Mouse (Mus musculus): ENCODE measurements around the gene 9530003J23Rik.
A peak's percentile ranks its signal among the peaks of the same experiment; 100 is the strongest.
"Not testable (repeated sequence)": the region's sequence is repeated elsewhere in the genome, so short reads cannot be mapped to it uniquely, and the experiment has no call there.

The 9530003J23Rik gene

DNA sequence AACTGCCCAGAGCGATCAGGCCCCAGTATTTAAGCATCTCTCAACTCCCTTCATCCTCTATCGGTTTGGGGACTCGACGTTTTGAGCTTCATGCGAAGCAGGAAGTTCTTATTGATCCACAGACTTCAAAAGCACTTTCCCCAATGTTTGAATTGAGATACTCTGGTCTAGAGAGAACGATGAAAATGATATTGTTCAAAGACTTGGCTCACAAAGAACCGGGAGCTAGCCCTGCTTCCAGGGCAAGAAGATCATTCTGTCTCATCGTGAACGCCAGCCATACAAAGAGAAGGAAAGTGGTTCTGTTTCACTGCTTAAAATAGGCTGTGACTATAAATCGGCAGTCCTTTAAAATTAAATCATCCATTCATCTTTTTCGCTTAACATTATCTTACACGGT, at the start of gene 9530003J23Rik:
Gene 9530003J23Rik (minus strand): TSS at position 101 of the 400 bp plus-strand sequence.
- no peak for DNase-seq

DNA sequence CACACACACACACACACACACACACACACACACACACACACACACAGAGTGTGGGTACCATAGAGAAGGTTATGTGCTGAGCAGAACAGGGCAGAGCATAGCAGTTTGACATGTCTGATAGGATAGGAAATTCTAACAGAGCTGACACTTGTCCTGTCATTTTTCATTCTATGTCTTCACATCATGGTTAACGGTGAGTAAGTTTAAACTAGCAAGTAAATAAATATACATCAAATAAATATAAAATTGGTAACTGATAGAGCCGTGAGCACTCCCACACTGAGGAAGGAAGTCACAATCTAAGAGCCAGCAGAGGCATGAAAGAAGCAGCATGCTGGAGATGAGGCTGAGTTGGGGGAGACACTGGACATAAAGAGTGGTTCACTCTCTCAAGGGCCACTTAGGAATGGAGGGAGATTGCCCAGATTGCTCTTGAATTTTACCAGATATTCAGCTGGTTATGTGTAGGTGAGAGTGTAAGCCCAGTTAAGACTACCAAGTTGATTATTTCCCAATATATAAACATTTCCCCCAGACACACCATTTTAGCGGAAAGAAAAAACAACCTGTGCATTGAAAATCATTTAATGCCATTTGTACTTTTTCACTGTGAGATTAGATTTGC, 48.8 kb upstream of the 9530003J23Rik start:
- no peak for DNase-seq

DNA sequence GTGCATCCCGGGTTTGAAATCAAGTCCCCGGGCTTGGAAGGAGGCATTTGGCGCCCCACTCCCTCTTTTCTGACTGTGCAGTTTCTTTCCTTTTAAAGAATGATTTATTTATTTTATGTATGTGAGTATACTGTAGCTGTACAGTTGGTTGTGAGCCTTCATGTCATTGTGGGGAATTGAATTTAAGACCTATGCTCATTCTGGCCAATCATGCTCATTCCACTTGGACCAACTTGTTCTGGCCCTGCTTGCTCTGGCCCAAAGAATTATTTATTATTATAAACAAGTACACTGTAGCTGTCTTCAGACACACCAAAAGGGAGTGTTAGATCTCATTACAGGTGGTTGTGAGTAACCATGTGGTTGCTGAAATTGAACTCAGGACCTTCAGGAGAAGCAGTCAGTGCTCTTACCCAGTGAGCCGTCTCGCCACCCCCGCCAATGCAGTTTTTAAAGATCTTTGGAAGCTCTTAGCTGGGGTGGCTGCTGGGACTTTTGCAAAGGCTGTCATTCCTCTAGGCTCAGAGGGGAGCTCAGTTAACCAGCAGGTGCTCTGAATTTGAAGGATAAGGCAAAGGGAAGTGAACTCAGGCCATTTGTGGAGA, 48.0 kb upstream of the 9530003J23Rik start:
- DNase-seq, result no peak

DNA sequence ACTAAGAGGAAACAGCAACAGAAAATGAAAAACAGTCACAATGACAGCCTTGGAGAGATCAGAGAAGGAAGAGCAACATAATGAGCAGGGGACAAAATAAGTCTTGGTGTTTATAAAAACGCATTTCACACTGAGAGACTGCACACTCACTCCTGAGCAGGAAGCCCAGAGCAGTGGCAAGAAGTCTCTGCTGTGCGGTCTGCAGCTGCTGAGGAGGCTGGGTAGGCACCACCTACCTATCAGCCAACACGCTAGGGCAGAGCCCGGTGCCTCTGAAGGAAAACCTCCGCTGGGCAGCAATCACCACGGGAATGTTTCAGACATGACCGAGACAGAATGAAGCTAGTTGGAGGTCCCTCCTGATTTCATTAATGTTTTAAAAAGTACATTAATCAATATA, 47.1 kb upstream of the 9530003J23Rik start:
- not testable (repeated sequence) for DNase-seq

DNA sequence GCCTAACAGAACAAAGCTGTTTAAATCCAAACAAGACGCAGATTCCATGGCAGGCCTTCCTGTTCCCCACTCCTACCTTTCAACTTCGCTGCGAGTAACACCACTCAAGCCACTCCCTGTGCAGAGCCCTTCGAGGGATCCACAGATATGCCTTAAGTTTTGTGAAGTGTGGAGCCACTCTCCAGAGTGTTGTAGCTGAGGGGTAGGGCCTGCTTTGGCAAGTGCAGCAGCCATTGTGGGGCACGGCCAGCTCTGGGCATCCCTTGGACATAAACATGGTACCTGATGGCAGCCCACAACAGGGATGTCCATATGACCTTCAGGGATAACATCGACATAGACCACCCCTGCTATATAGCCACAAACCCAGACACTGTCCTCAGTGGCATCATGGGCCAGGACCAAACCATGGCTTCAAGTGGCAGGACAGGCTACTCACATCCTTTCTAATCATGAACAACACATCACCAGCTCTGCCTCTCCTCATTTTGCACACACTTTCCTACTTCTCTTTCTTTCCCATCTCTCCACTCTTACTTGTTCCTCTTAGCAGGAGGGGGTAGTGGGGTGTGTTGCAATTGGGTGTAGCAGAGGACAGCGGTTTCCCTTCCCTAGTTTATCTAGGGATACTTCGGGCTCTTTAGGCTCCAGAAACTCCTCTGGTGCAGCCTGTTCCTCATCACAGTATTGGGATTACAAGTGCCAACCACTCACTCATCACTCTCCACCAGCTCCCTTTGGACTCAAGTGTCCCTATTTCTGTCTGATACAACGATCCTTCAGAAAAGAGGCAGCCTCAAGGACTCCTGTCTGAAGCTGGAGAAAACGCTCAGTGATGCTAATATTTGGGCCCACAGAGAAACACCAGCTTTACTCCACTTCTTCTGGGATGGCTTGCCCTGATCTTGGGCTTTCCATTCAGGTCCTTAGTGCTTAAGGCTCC, 46.3 kb upstream of the 9530003J23Rik start:
- no peak for DNase-seq

DNA sequence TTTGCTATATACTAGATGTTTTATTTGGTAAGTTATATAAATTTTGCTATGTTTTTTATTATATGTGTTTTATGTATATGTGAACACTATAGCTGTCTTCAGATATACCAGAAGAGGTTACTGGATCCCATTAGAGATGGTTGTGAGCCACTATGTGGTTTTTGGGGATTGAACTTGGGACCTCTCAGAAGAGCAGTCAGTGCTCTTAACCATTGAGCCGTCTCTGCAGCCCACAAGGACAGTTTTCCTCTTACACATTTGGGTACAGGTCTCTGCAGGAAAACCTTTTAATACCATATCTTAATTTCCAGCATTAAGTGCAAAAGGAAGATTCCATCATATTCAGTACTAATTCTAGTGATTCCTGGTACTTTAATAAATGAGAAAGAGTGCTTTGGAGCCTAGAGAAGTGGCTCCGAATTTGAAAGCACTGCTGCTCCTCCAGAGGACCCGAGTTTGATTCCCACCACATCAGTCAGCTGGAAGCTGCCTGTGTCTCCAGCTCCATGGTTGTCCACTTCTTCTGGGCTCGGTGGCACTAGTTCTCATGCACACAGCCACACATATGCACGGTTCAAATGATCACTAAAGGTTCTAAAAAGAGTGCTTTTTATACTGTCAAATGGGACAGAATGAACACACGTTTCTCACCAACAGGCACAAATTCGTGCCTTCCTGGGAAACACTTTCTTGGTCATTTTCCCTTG, 45.5 kb upstream of the 9530003J23Rik start:
- DNase-seq, result no peak

DNA sequence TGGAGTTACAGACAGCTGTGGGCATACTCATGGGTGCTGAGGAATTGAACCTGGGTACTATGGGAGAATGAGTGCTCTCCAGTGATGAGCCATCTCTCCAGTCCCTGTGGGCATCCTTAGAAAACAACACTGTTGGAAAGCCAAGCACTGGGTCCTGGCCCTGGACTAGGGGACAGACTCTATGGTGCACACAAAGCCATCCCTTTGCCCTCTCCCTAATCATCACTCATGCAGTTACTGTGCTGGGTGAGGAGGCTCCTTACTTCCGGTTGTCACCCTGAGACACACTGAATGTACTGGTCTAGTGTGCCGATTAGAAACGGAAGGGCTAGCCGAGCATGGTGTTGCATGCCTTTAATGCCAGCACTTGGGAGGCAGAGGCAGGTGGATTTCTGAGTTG, 44.7 kb upstream of the 9530003J23Rik start:
- not testable (repeated sequence) for DNase-seq

DNA sequence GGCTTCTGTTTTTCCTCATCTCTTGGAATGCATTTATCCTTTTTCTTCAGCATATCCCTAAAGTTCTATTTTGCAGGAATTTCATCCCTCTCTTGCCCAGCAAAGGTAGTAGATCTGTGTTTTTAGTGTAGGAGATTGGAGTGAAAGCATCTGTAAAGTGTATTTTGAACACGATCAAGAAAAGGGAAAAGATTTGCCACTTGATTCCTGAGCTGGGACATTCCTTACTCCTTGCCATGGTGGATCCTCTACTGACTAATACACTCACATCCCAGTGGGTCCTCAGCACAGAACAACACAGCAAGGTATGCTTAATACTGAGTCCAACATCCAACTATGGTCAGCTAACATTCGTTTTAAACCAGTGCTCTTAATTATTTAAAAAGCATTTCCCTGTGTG, 44.0 kb upstream of the 9530003J23Rik start:
- no peak for DNase-seq

DNA sequence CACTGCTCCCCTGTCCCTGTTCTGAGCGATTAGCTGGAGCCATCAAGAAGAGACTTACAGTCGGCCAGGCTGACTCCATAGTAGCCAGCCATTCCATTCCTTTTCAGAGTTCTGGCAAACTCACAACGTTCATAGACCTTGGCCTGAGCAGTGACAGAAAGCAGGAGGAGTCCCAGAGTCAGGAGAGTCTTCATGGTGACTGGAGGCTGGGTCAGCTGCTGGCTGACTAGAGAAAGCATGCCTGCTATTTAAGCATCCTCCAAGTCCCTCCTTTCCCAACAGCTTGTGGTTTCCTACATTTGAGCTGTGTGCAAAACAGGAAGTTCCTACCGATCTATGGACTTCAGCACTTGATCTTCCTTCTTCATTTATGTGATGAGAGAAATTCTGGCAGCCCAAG, 43.5 kb upstream of the 9530003J23Rik start, which contains the start of gene Lyz2:
Gene Lyz2 (minus strand): TSS at position 273 of the 400 bp plus-strand sequence.
- peak; percentile 27 for DNase-seq

DNA sequence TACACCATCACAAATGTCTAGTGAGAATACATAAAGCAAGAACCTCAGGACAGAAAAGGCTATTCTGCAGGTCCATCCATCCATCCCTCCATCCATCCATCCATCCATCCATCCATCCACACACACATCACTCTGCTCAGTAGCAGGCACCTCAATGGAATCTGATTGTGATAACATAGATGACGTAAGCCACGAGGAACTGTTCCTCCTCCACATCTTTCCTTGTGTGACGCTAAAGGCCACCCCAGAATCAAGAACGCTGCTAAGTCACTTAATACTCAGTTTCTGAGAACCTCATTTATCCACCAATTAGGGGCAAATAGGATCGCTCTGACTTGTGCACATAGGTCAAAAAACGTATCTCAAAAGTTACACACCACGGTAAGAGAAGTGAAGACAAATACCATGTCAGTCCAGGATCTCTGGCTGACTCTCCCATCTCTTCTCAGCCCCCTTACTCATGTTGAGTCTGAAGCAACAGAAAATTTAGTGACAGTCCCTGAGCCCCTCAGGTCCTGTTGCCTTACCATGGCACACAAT, 42.9 kb upstream of the 9530003J23Rik start:
- no peak for DNase-seq

DNA sequence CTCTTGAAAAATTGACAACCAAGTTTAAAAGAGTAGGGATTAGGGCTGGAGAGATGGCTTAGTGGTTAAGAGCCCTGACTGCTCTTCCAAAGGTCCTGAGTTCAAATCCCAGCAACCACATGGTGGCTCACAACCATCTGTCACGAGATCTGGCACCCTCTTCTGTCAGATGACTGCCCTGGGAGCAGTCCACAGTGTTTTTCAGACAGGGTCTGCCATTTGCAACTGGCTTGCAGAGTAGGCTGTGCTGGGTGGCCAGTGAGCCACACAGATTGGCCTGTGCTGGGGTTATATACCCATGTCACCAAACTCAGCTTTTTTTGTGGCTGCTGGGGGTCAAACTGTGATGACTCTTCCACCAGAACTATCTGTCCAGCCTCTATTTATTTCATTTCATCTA, 41.5 kb upstream of the 9530003J23Rik start:
- DNase-seq, result peak; percentile 32

DNA sequence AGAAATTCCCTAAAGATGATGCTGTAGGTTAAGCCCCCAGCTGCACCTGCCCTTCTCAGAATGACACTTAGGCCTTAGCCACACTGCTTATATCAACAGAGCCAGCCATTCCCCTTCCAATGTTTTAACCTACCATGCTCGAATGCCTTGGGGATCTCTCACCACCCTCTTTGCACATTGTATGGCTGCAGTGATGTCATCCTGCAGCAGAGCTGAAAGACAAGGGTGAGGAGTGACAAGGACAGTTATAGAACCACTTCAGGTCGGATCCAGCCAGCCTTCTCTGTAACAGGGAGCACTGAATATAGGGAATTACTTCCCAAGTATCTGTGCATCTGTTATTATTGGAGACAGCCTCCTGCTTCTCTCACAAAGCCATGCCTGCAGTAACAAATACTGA, 40.0 kb upstream of the 9530003J23Rik start:
- DNase-seq, result not testable (repeated sequence)

DNA sequence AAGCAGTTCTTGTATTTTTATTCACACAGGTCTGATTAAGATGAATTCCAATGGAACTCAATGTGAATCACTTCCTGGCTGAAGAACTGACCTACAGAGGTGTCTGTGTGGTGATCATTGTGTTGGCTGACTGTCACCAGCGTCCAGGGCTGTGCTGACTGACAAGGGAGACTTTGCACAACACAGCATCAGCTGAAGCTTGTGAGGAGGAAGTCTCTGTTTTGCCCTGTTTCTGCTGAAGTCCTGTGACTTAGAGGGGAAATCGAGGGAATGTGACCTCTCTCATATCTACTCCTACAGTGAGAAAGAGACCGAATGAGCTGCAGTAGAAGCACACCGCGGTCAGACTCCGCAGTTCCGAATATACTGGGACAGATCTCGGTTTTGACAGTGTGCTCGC, 39.3 kb upstream of the 9530003J23Rik start:
- not testable (repeated sequence) for DNase-seq

DNA sequence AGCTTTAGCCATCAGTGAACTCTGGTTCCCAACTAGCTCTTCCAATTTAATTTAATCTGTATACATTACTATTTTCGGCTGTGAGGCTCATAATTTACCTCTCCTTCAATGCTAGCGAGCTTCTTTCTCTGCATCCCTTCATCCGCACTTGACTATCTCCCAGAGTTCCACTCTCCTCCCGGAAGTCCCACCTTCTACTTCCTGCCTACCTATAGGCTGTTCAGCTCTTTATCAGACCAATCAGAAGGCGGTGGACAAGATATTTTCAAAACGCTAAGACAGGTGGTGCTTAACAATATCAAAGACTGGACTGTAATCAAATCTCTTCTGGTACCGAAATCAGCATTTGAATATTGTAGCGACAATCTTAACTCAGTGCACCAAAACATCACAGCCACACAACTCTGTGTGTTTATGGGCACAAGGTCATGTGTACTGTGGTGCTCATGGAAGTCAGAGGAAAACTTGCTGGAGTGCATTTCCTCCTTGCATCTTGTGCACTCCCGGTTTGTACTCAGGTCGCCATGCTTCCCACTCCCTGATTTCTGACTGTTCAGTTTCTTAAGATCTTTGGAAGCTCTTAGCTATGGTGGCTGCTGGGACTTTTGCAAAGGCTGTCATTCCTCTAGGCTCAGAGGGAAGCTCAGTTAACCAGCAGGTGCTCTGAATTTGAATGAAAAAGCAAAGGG, 37.3 kb upstream of the 9530003J23Rik start:
- no peak for DNase-seq

DNA sequence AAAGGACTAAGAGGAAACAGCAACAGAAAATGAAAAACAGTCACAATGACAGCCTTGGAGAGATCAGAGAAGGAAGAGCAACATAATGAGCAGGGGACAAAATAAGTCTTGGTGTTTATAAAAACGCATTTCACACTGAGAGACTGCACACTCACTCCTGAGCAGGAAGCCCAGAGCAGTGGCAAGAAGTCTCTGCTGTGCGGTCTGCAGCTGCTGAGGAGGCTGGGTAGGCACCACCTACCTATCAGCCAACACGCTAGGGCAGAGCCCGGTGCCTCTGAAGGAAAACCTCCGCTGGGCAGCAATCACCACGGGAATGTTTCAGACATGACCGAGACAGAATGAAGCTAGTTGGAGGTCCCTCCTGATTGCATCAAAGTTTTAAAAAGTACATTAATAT, 36.1 kb upstream of the 9530003J23Rik start:
- not testable (repeated sequence) for DNase-seq

DNA sequence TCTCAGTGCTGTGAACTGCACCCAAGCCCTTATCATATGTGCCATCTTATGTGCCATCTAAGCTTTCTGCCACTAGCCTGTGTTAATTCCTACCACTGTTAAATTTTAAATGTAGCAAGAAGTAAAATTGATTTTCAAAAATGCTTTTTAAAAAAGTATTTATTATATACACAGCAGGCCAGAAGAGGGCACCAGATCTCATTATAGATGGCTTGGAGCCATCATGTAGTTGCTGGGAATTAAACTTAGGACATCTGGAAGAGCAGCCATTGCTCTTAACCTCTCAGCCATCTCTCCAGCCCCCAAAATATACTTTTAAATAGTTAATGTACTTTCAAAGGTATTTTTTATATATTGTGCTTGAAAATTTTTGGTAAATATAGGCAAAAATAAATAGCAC, 33.5 kb upstream of the 9530003J23Rik start:
- no peak for DNase-seq

DNA sequence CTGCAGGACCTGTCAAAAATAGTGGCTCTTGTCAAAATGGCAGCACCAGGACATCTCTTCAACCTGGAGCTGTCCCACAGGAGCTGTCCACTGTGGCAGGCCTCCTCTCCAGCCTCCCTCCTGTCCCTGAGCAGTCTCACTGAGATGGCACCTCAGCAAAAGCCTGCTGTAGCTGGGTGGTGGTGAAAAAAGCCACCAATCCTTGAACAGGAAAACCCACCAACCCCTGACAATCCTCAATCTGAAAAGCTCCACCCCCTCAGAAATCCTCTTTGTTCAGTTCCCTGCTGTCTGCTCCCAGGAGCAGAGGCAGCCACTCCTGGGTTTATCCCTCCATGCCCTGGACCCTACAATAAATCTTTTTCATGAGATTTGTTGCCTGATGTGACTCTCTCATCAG, 21.4 kb upstream of the 9530003J23Rik start:
- no peak for DNase-seq

DNA sequence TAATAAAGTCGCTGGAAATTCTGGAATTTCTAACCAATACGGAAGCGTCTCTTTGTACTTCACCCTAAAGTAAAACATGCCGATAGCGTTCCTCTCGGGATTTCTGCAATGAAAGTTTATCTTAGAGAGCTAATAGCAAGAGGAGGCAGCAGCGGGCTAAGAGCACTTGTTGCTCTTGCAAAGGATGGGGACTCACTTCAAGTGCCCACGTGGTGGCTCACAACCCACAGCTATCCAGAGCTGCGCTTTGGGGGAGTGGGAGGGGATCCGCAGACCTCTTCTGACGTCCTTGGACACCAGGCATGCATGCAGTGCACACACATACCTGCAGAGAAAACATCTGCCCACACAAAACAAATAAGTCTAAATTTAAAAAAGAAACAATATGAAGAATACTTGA, 2.6 kb downstream of the 9530003J23Rik start:
- peak; percentile 22 for DNase-seq

DNA sequence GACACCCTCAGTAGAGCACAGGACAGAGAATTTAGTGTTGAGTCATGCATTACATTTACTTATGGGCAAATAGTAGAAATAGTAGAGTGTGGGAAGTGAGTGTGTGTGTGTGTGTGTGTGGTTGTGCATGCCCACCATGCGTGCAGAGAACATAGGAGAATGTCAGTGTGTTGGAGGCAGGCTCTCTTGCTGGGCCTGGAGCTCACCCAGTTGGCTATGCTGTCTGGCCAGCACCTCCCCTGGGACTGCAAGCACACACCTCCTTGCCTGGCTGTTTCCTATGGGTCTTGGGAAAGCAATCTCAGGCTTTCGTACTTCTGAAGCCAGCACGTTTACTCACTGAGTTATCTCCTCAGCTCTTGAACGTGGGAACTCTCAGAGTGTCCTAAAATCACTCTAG, 3.7 kb downstream of the 9530003J23Rik start:
- no peak for DNase-seq

DNA sequence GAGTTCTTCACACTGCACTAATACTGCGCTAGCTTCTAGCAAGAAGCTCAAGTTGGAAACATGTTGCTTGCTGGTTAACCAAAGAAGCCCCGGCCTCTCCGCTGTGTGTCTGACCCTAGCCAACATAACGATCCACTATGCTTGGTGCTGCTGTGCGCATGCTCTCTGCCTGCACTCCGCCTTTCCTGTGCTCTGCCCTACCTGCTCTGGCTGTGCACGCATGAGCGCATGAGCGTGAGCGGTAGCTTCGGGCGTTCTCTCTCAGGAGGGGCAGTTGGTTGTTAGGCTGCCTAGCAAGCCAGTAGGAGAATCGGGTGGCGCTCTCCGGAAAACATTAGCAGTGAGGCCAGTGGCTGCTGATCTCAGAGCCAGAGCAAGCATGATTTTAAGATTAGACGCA, 8.7 kb downstream of the 9530003J23Rik start:
- DNase-seq, result no peak

DNA sequence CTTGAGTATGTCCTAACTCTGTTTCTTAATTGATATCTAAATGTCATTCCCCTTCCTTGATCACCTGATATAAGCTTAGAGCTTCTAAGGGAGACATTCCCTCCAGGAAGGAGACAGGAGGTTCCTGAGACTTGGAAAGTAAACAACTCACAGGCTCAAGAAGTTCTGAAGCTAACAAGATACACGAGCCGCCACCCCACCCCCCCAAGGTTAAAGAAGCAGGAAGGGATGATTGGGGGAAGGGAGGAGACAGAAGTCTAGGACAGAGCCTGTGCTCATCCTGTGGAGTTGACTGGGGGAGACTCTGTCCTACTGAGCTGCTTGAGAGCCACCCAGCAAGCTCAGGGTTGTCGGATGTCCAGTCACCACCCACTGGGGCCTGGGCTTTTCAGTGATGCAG, 12.5 kb downstream of the 9530003J23Rik start:
- no peak for DNase-seq

DNA sequence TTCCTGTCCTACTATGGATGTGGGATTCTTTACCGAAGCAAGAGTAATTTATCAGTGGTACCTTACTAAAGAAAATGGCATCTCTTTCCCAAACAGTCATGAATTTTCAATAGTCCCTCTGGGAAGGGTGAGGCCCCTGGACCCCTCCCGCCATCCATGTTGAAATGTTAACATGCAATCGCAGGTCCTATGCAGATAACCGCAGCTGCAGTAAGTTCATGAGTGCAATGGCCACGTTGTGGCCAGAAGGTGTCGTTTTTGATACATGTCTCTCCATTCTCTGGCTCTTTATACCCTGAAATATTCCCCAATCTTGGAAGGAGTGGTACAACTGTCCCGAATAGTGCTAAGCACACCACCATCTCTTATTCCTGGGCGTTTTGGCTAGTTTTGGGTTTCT, 13.4 kb downstream of the 9530003J23Rik start:
- DNase-seq, result no peak

Data from lung, postnatal 14 days (tissue).